Mouse (Mus musculus): ENCODE measurements around the gene Ccdc7a.

The Ccdc7a gene

GRCm38 (mm10) chr8:128686429-128686990 is 378.8 kb downstream of the Ccdc7a start:
- DNase-seq (ENCODE audit: inconsistent ontology term), result no peak

GRCm38 (mm10) chr8:128685507-128686428 is 379.5 kb downstream of the Ccdc7a start, which contains the start of gene Itgb1:
Itgb1 (plus strand) TSS chr8:128685654.
- DNase-seq (ENCODE audit: inconsistent ontology term), result peak; percentile 100

- no peak for DNase-seq (ENCODE audit: inconsistent ontology term)
Measured at GRCm38 (mm10) chr8:128684609-128685506, 380.5 kb downstream of the Ccdc7a start.
